Mouse (Mus musculus) CD4-positive, CD25-positive, alpha-beta regulatory T cell, adult 4 months (primary cell): ENCODE measurements around the gene Pdzd7. TPM values are rescaled to one million over a fixed set of nuclear protein-coding genes. Genes with fewer than 3 reads are reported as not detected.
A peak's percentile ranks its signal among the peaks of the same experiment; 100 is the strongest.

ENCODE experiments used
- ATAC-seq: one replicate; pipeline ENCODE4 v1.8.0; 2017
- polyA plus RNA-seq, 2 experiments: library from polyadenylated mRNA; unstranded; fragments of 100-300 nt; shearing (Covaris generic); gene quantifications; one replicate each; pipeline ENCODE4 v1.2.1; 2017

Gene Pdzd7
- polyA plus RNA-seq, result not detected

GRCm38 (mm10) chr19:45045651-45046050 lies at the start of gene Pdzd7:
Gene Pdzd7 (minus strand): TSS chr19:45045717.
- ATAC-seq, result no peak

GRCm38 (mm10) chr19:45081841-45082550 lies 36.5 kb upstream of the Pdzd7 start:
- ATAC-seq, result no peak

DNA sequence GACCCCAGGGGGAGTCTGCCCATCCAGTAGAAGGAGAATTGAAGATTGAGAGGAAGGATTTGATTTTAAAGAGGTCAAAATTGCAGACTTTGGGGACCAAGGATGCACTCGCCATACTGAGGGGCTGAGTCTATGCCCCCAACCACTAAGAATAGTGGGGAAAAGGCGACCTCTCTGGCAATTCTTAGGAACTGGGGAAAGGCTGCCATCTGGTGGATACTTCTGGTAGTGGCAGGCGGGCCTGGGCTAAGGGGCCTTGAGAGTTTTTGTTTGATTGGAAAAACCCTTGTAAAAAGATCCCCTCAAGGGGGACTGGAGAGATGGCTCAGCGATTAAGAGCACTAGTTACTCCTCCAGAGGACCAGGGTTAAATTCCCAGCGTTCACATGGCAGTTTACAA lies 35.8 kb upstream of the Pdzd7 start:
- peak; percentile 25 for ATAC-seq

GRCm38 (mm10) chr19:45080711-45081110 lies 35.2 kb upstream of the Pdzd7 start:
- ATAC-seq, result no peak

- peak; percentile 46 for ATAC-seq
Measured at GRCm38 (mm10) chr19:45079769-45080515, 34.4 kb upstream of the Pdzd7 start.

- ATAC-seq, result no peak
Measured at GRCm38 (mm10) chr19:45078971-45079764, 33.7 kb upstream of the Pdzd7 start.

- ATAC-seq, result no peak
Measured at GRCm38 (mm10) chr19:45077742-45078645, 32.5 kb upstream of the Pdzd7 start.

DNA sequence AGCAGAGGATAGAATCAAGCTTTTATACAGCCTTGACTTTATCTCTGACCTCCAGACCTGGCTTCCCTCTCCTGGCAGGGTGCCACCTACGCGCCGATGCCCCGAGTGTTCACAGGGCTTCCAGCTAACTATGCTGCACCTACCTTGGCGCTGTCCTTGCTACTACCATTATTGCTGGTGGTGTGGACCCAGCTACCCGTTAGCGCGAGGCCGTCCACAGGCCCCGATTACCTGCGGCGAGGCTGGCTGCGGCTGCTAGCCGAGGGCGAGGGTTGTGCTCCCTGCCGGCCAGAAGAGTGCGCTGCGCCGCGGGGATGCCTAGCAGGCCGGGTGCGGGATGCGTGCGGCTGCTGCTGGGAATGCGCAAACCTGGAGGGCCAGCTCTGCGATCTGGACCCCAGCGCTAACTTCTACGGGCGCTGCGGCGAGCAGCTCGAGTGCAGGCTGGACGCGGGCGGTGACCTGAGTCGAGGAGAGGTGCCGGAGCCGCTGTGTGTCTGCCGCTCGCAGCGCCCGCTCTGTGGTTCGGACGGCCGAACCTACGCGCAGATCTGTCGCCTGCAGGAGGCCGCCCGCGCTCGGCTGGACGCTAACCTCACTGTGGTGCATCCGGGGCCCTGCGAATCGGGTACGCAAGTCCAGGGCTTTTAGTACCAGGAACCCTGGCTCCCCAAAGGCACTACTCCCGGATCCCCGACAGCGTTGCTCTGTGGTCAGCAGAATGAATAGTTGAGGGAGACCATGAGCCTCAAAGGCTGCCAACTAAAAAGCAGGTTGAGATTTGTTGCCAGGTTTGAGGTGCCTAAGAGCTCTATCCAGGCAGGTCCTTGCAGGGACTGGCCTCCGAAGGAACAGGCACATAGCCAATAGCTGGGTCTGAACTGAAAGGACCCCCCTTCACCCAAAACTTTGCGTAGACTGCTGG lies 31.3 kb upstream of the Pdzd7 start:
- no peak for ATAC-seq

DNA sequence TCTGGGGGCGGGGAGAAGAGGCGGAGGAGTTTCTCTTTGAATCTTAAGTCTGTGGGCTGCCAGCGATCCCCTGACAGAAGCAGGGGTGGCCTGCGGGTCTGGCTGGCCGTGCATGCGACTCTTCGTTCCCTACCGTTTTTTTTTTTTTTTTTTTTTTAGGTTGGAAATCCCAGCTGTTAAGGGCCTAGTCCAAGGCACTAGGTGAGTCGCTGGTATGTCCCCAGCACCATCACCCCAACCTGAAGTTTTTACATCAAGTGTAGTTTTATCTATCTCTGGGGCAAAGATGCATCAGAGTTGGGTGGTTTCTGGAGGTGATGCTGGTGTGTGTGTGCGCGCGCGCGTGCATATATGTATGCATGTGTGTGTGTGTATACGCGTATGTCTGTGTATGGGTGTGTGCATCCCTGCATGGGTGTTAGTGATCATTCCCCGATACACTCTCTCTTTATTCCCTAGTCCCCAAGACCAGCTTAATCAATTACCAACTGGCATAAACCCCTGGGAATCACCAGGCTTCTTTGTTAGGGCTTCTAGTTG lies 30.6 kb upstream of the Pdzd7 start:
- ATAC-seq, result no peak

- ATAC-seq, result peak; percentile 30
Measured at GRCm38 (mm10) chr19:45075323-45076035, 30.0 kb upstream of the Pdzd7 start.

- peak; percentile 71 for ATAC-seq
Measured at GRCm38 (mm10) chr19:45074580-45075322, 29.2 kb upstream of the Pdzd7 start, which contains the start of gene Kazald1. Gene Kazald1 (plus strand): TSS chr19:45075241.

GRCm38 (mm10) chr19:45073871-45074542 lies 28.5 kb upstream of the Pdzd7 start:
- ATAC-seq, result peak; percentile 58

DNA sequence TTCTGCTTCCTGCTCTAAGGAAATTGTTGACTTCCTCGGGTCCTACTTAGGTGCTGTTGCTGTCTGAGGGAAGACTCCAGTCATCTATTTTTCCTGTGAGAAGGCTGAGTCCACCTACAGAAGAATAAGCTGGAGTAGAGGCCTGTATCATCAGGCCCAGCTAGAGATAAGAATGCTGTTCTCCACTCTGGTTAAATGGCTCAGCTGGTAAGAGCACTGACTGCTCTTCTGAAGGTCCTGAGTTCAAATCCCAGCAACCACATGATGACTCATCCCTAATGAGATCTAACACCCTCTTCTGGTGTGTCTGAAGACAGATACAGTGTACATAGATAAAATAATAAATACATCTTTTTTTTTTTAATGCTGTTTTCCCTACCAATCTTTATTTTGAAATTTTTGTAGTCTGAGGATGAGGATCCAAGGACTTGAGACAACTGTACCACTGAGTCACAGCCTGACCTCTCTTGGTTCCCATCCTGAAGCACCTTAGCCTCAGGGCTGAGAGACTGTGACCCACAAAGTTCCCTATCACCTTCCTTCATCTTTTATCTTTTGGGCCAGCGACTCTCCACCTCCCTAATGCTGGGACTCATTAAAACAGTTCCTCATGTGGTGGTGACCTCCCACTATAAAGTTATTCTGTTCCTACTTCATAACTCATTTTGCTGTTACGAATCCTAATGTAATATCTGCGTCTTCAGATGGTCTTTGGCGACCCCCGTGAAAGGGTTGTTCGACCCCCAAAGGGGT lies 22.4 kb upstream of the Pdzd7 start:
- ATAC-seq, result no peak

DNA sequence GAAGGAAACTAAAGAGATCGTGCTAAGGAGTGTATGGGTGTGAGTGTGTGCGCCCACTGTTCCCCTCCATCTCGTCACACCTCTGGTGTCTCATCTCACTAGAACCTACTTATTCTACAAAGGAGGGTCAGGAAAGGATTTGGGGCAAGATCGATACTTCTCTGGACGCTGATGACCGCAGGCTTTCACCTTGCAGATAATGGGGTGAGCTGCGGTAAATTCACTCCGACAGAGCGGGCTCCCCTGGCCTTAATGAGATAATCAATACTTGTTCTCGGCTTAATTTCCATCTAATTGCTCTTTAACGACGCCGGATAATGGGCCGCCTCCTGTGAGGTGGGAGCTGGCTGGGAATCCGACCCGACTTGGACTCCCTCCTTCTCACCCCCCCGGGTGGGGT lies 21.7 kb upstream of the Pdzd7 start:
- no peak for ATAC-seq

DNA sequence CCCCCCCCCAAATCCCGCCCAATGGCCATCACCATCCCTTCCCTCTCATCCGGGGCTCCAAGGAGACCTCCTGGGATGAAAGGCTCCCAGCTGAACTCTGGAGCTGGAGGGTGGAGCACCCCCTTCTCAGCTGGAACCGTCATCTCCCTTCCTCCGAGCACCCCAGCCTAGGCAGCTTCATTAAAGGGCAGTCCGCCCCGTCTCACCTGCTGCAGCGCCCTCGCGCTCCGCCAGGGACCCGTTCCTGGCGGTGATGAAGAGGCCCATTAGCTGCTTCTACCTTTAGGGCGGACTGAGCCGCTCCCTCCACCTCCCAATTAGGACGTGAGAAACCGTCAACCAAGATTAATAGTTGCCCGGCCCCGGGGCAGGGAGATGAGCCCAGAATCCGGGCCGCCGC lies 19.7 kb upstream of the Pdzd7 start:
- no peak for ATAC-seq

- peak; percentile 75 for ATAC-seq
Measured at GRCm38 (mm10) chr19:45063565-45064292, 18.2 kb upstream of the Pdzd7 start.

GRCm38 (mm10) chr19:45058841-45059240 lies 13.3 kb upstream of the Pdzd7 start:
- no peak for ATAC-seq
